Mouse (Mus musculus): ENCODE data around the gene Gm13278. TPM values are rescaled to one million over a fixed set of nuclear protein-coding genes. Genes with fewer than 3 reads are reported as not detected.

Gm13278 gene
- polyA plus RNA-seq, 1 experiment = not detected

Other genes with a start within 250 kb of the Gm13278 start
- not detected in 2 replicates for gene Ifna15, start 233.3 kb upstream of the Gm13278 start, polyA plus RNA-seq (2012; rRNA removed)
- gene Ifna14, start 219.8 kb upstream of the Gm13278 start, polyA plus RNA-seq (2012; rRNA removed) = not detected in 2 replicates
- gene Ifna9, start 199.2 kb upstream of the Gm13278 start, polyA plus RNA-seq (2012; rRNA removed) = not detected in 2 replicates
- gene Ifna12, start 188.2 kb upstream of the Gm13278 start, polyA plus RNA-seq (2012; rRNA removed) = not detected in 2 replicates
- gene C87499, start 157.1 kb upstream of the Gm13278 start, polyA plus RNA-seq (2012; rRNA removed) = not detected in 2 replicates
- gene Ifna13, start 147.1 kb upstream of the Gm13278 start, polyA plus RNA-seq (2012; rRNA removed) = not detected in 2 replicates
- not detected in 2 replicates for gene Ifna16, start 114.6 kb upstream of the Gm13278 start, polyA plus RNA-seq (2012; rRNA removed)
- not detected in 2 replicates for gene Ifna2, start 107.6 kb upstream of the Gm13278 start, polyA plus RNA-seq (2012; rRNA removed)
- gene Ifnab, start 100.2 kb upstream of the Gm13278 start, polyA plus RNA-seq (2012; rRNA removed) = not detected in 2 replicates
- 0.30 TPM in 1 of 2 replicates, not detected in the other for gene Gm26566, start 69.7 kb upstream of the Gm13278 start, polyA plus RNA-seq (2012; rRNA removed)
- gene Klhl9, start 69.1 kb upstream of the Gm13278 start, polyA plus RNA-seq (2012; rRNA removed) = 3.6 and 6.2 TPM in 2 replicates
- not detected in 2 replicates for gene Gm13271, start 36.7 kb upstream of the Gm13278 start, polyA plus RNA-seq (2012; rRNA removed)
- gene Gm13283, start 31.4 kb upstream of the Gm13278 start, polyA plus RNA-seq (2012; rRNA removed) = not detected in 2 replicates
- 0.08 TPM in 1 of 2 replicates, not detected in the other for gene Gm13290, start 17.7 kb upstream of the Gm13278 start, polyA plus RNA-seq (2012; rRNA removed)
- gene Gm13289, start 14.6 kb upstream of the Gm13278 start, polyA plus RNA-seq (2012; rRNA removed) = not detected in 2 replicates
- gene Gm13272, start 11.7 kb upstream of the Gm13278 start, polyA plus RNA-seq (2012; rRNA removed) = not detected in 2 replicates
- not detected in 2 replicates for gene Ifnz, start 9.4 kb upstream of the Gm13278 start, polyA plus RNA-seq (2012; rRNA removed)
- not detected in 2 replicates for gene Gm13276, start 5.8 kb upstream of the Gm13278 start, polyA plus RNA-seq (2012; rRNA removed)
- not detected in 2 replicates for gene Gm13277, start 2.9 kb upstream of the Gm13278 start, polyA plus RNA-seq (2012; rRNA removed)
- not detected in 2 replicates for gene Gm13275, start 2.9 kb downstream of the Gm13278 start, polyA plus RNA-seq (2012; rRNA removed)
- not detected in 2 replicates for gene Gm13279, start 5.8 kb downstream of the Gm13278 start, polyA plus RNA-seq (2012; rRNA removed)
- not detected in 2 replicates for gene Gm13285, start 8.1 kb downstream of the Gm13278 start, polyA plus RNA-seq (2012; rRNA removed)
- not detected in 2 replicates for gene Gm13287, start 11.7 kb downstream of the Gm13278 start, polyA plus RNA-seq (2012; rRNA removed)
- gene Gm13288, start 14.0 kb downstream of the Gm13278 start, polyA plus RNA-seq (2012; rRNA removed) = not detected in 2 replicates
- not detected in 2 replicates for gene Ifna7, start 24.7 kb downstream of the Gm13278 start, polyA plus RNA-seq (2012; rRNA removed)
- gene Ifna11, start 28.4 kb downstream of the Gm13278 start, polyA plus RNA-seq (2012; rRNA removed) = not detected in 2 replicates
- not detected in 2 replicates for gene Ifna6, start 35.9 kb downstream of the Gm13278 start, polyA plus RNA-seq (2012; rRNA removed)
- gene Ifna5, start 44.0 kb downstream of the Gm13278 start, polyA plus RNA-seq (2012; rRNA removed) = not detected in 2 replicates
- not detected in 2 replicates for gene Ifna4, start 50.3 kb downstream of the Gm13278 start, polyA plus RNA-seq (2012; rRNA removed)
- gene Ifna1, start 58.5 kb downstream of the Gm13278 start, polyA plus RNA-seq (2012; rRNA removed) = not detected in 2 replicates
- gene Ifne, start 88.7 kb downstream of the Gm13278 start, polyA plus RNA-seq (2012; rRNA removed) = 0.12 TPM in 1 of 2 replicates, not detected in the other